Mouse (Mus musculus) intestine, embryonic 14.5 days (tissue): ENCODE data around the gene Nedd9. TPM values are rescaled to one million over a fixed set of nuclear protein-coding genes. Genes with fewer than 3 reads are reported as not detected.

Experiments used
- ATAC-seq: fragments of 200-750 bp; cut with Nextera tagmentation; replicated peaks from 2 replicates; pipeline ENCODE4 v1.8.0; 2017; ENCODE audit warnings: low read depth, moderate number of reproducible peaks, moderate TSS enrichment, moderate library complexity; ENCODE audit not compliant: low FRiP score, low TSS enrichment
- DNase-seq: peaks from one replicate; pipeline ENCODE4 v3.0.0-alpha.2; 2018; ENCODE audit warnings: low spot score
- H3K27ac ChIP-seq: fragments of 300-500 bp; sonication (generic); 2 replicates; pipeline ENCODE4 v1.5.1; 2014; ENCODE audit warnings: low read depth, mild to moderate bottlenecking, control low read depth
- H3K27me3 ChIP-seq: fragments of 300-500 bp; sonication (generic); replicated peaks from 2 replicates; pipeline ENCODE4 v1.6.1; 2014; ENCODE audit warnings: low read length, control low read depth; ENCODE audit not compliant: control insufficient read depth, insufficient read depth
- H3K36me3 ChIP-seq: fragments of 300-500 bp; sonication (generic); 2 replicates; pipeline ENCODE4 v1.6.1; 2014; ENCODE audit warnings: low read length, control low read depth; ENCODE audit not compliant: control insufficient read depth, insufficient read depth
- H3K4me1 ChIP-seq: fragments of 300-500 bp; sonication (generic); replicated peaks from 2 replicates; pipeline ENCODE4 v1.6.1; 2014; ENCODE audit warnings: low read length, control low read depth, mixed read lengths; ENCODE audit not compliant: control insufficient read depth, insufficient read depth
- H3K4me2 ChIP-seq: fragments of 300-500 bp; sonication (generic); 2 replicates; pipeline ENCODE4 v1.6.1; 2014; ENCODE audit warnings: low read length
- H3K4me3 ChIP-seq: fragments of 300-500 bp; sonication (generic); 2 replicates; pipeline ENCODE4 v1.5.1; 2014; ENCODE audit warnings: low read depth, low read length, control low read depth, mixed read lengths
- H3K9ac ChIP-seq: fragments of 300-500 bp; sonication (generic); 2 replicates; pipeline ENCODE4 v1.6.1; 2014; ENCODE audit warnings: mild to moderate bottlenecking, low read length
- H3K9me3 ChIP-seq: fragments of 300-500 bp; sonication (generic); 2 replicates; pipeline ENCODE4 v1.6.1; 2016; ENCODE audit warnings: low read length, control low read depth; ENCODE audit not compliant: control insufficient read depth
- WGBS: fragments of 180-500 bp; shearing (Covaris S2); extraction: QIAGEN DNeasy Blood & Tissue Kit; methylation state at CpG from one replicate; pipeline ENCODE4 v1.1.7; 2014; 5-methylcytosine and 5-hydroxymethylcytosine counted together
- polyA plus RNA-seq: library from polyadenylated mRNA; unstranded; fragments of >200 nt; fragmentation: Nextera tagmentation; extraction: Ambion mirVana; gene quantifications from 2 replicates; pipeline ENCODE4 v1.2.1, GENCODE M21; 2014

Gene Nedd9
- polyA plus RNA-seq, 1 experiment from 2014 or later, result 56.5 TPM

GRCm38 (mm10) chr13:41320749-41321148 lies 166.4 kb downstream of the Nedd9 start:
- ATAC-seq (no peak), DNase-seq (no peak)
- H3K9ac ChIP-seq, result no peak overlapping the region
- 0 out of 2 replicates have a peak, but pooled peaks cover 2% of the 10 kb centered on the region for H3K4me1 ChIP-seq
- H3K27me3 ChIP-seq, result no peaks in the 10 kb centered on the region
- H3K36me3 ChIP-seq, result peaks cover 20% of the 10 kb centered on the region
- no peaks in the 10 kb centered on the region for H3K9me3 ChIP-seq
- H3K4me2 ChIP-seq, result no peak overlapping the region
- no peak overlapping the region for H3K4me3 ChIP-seq
- WGBS, result 87% methylated on average over 5 of the region's 5 CpGs
- no peak overlapping the region for H3K27ac ChIP-seq

GRCm38 (mm10) chr13:41302716-41303115 lies 184.4 kb downstream of the Nedd9 start:
- Histone ChIP-seq H3K9me3 (no peaks in the 10 kb centered on the region), H3K27ac (no peak overlapping the region), H3K4me3 (no peak overlapping the region), H3K36me3 (no peaks in the 10 kb centered on the region), H3K4me2 (no peak overlapping the region), H3K9ac (no peak overlapping the region), H3K27me3 (no peaks in the 10 kb centered on the region), H3K4me1 (0 out of 2 replicates have a peak, but pooled peaks cover 3% of the 10 kb centered on the region)
- peak; percentile 80 for DNase-seq
- 65% methylated on average over 10 of the region's 10 CpGs for WGBS
- no peak for ATAC-seq

- no peak for ATAC-seq
- no peak overlapping the region for H3K4me2 ChIP-seq
- no peak overlapping the region for H3K4me3 ChIP-seq
- no peaks in the 10 kb centered on the region for H3K9me3 ChIP-seq
- no peaks in the 10 kb centered on the region for H3K27me3 ChIP-seq
- no peak for DNase-seq
- 0 out of 2 replicates have a peak, but pooled peaks cover 3% of the 10 kb centered on the region for H3K4me1 ChIP-seq
- H3K27ac ChIP-seq, result no peak overlapping the region
- H3K9ac ChIP-seq, result no peak overlapping the region
- no peaks in the 10 kb centered on the region for H3K36me3 ChIP-seq
- 53% methylated on average over 4 of the region's 4 CpGs for WGBS
Observed at GRCm38 (mm10) chr13:41300037-41300436, 187.1 kb downstream of the Nedd9 start.

- 0 out of 2 replicates have a peak, but pooled peaks cover 3% of the 10 kb centered on the region for H3K4me1 ChIP-seq
- H3K4me2 ChIP-seq, result no peak overlapping the region
- no peaks in the 10 kb centered on the region for H3K36me3 ChIP-seq
- ATAC-seq, result no peak
- WGBS, result 47% methylated on average over 5 of the region's 5 CpGs
- no peaks in the 10 kb centered on the region for H3K9me3 ChIP-seq
- no peak overlapping the region for H3K4me3 ChIP-seq
- peak; percentile 34 for DNase-seq
- 0 out of 2 replicates have a peak overlapping the region, but pooled peaks have one; percentile 8 for H3K27ac ChIP-seq
- H3K27me3 ChIP-seq, result no peaks in the 10 kb centered on the region
- no peak overlapping the region for H3K9ac ChIP-seq
Observed at GRCm38 (mm10) chr13:41298996-41299395, 188.2 kb downstream of the Nedd9 start.

- 14% methylated on average over 2 of the region's 2 CpGs for WGBS
- Histone ChIP-seq H3K9me3 (no peaks in the 10 kb centered on the region), H3K4me3 (no peak overlapping the region), H3K4me1 (0 out of 2 replicates have a peak, but pooled peaks cover 3% of the 10 kb centered on the region), H3K27ac (0 out of 2 replicates have a peak overlapping the region, but pooled peaks have one; percentile 8), H3K27me3 (no peaks in the 10 kb centered on the region), H3K36me3 (no peaks in the 10 kb centered on the region), H3K4me2 (no peak overlapping the region), H3K9ac (no peak overlapping the region)
- no peak for ATAC-seq
- DNase-seq, result peak; percentile 43
Observed at GRCm38 (mm10) chr13:41298533-41298932, 188.6 kb downstream of the Nedd9 start.

GRCm38 (mm10) chr13:41296396-41296795 lies 190.8 kb downstream of the Nedd9 start:
- no peak for ATAC-seq
- 88% methylated on average over 10 of the region's 10 CpGs for WGBS
- no peak for DNase-seq

GRCm38 (mm10) chr13:41295886-41296285 lies 191.3 kb downstream of the Nedd9 start:
- H3K4me1 ChIP-seq, result 0 out of 2 replicates have a peak, but pooled peaks cover 3% of the 10 kb centered on the region

More at GRCm38 (mm10) chr13:41296396-41296795, 190.8 kb downstream of the Nedd9 start:
- H3K4me3 ChIP-seq, result no peak overlapping the region
- H3K4me2 ChIP-seq, result no peak overlapping the region
- no peak overlapping the region for H3K9ac ChIP-seq
- no peaks in the 10 kb centered on the region for H3K27me3 ChIP-seq
- H3K4me1 ChIP-seq, result 0 out of 2 replicates have a peak, but pooled peaks cover 3% of the 10 kb centered on the region
- no peaks in the 10 kb centered on the region for H3K9me3 ChIP-seq
- H3K36me3 ChIP-seq, result no peaks in the 10 kb centered on the region
- H3K27ac ChIP-seq, result no peak overlapping the region

GRCm38 (mm10) chr13:41293595-41293994 lies 193.6 kb downstream of the Nedd9 start:
- H3K36me3 ChIP-seq, result no peaks in the 10 kb centered on the region
- WGBS, result 40% methylated on average over 5 of the region's 5 CpGs
- ATAC-seq (no peak), DNase-seq (no peak)
- H3K4me2 ChIP-seq, result no peak overlapping the region
- H3K27me3 ChIP-seq, result no peaks in the 10 kb centered on the region
- no peaks in the 10 kb centered on the region for H3K4me1 ChIP-seq
- no peaks in the 10 kb centered on the region for H3K9me3 ChIP-seq
- no peak overlapping the region for H3K27ac ChIP-seq
- no peak overlapping the region for H3K4me3 ChIP-seq
- no peak overlapping the region for H3K9ac ChIP-seq

More at GRCm38 (mm10) chr13:41295886-41296285, 191.3 kb downstream of the Nedd9 start:
- H3K9ac ChIP-seq, result no peak overlapping the region
- no peak overlapping the region for H3K27ac ChIP-seq
- H3K27me3 ChIP-seq, result no peaks in the 10 kb centered on the region
- H3K9me3 ChIP-seq, result no peaks in the 10 kb centered on the region
- no peak overlapping the region for H3K4me3 ChIP-seq
- no peak overlapping the region for H3K4me2 ChIP-seq
- H3K36me3 ChIP-seq, result no peaks in the 10 kb centered on the region
- DNase-seq (no peak), ATAC-seq (no peak)
- WGBS, result 64% methylated on average over 6 of the region's 6 CpGs

GRCm38 (mm10) chr13:41291466-41291974 lies 195.6 kb downstream of the Nedd9 start:
- DNase-seq (no peak), ATAC-seq (no peak)
- H3K4me3 ChIP-seq, result no peak overlapping the region
- H3K36me3 ChIP-seq, result no peaks in the 10 kb centered on the region
- WGBS, result 82% methylated on average over 4 of the region's 4 CpGs
- no peaks in the 10 kb centered on the region for H3K27me3 ChIP-seq
- H3K9me3 ChIP-seq, result no peaks in the 10 kb centered on the region
- no peaks in the 10 kb centered on the region for H3K4me1 ChIP-seq
- H3K9ac ChIP-seq, result no peak overlapping the region
- H3K4me2 ChIP-seq, result no peak overlapping the region
- H3K27ac ChIP-seq, result no peak overlapping the region
